Mouse (Mus musculus): Measurements from ENCODE around the gene Aasdh. TPM values are rescaled to one million over a fixed set of nuclear protein-coding genes. Genes with fewer than 3 reads are reported as not detected.
"Not testable (repeated sequence)": the region's sequence is repeated elsewhere in the genome, so short reads cannot be mapped to it uniquely, and the experiment has no call there.

Gene Aasdh
- polyA plus RNA-seq, 1 experiment from 2014 or later, result 10.6 TPM

- DNase-seq (ENCODE audit: low spot score), result no peak
- WGBS, result 78% methylated on average over 4 of the region's 4 CpGs
Measured at GRCm38 (mm10) chr5:76922833-76923232, 17.5 kb upstream of the Aasdh start.

GRCm38 (mm10) chr5:76912522-76912921 is 7.2 kb upstream of the Aasdh start:
- H3K4me3 ChIP-seq (replicated peaks; ENCODE audit: low read depth, low read length); H3K4me2 ChIP-seq (ENCODE audit: low read length); H3K27ac ChIP-seq; H3K9me3 ChIP-seq (replicated peaks; ENCODE audit: low read length); H3K27me3 ChIP-seq (ENCODE audit: insufficient read depth, low read length); H3K4me1 ChIP-seq (replicated peaks; ENCODE audit: insufficient read depth, low read length); DNase-seq (ENCODE audit: low spot score); ATAC-seq (replicated peaks; ENCODE audit: low FRiP score, low read depth); H3K9ac ChIP-seq (ENCODE audit: low read depth, low read length): not testable (repeated sequence)
- WGBS, result 93% methylated on average over 5 of the region's 5 CpGs
- H3K36me3 ChIP-seq (ENCODE audit: insufficient read depth, low read length), result peaks cover 22% of the 10 kb centered on the region

More at GRCm38 (mm10) chr5:76922833-76923232, 17.5 kb upstream of the Aasdh start:
- 0 out of 2 replicates have a peak, but pooled peaks cover 4% of the 10 kb centered on the region for H3K9me3 ChIP-seq (replicated peaks; ENCODE audit: low read length)
- no peak for ATAC-seq (replicated peaks; ENCODE audit: low FRiP score, low read depth)
- TF ChIP-seq CTCF (IDR thresholded peaks at IDR 0.05; ENCODE audit: low read depth), result no peak
- no peaks in the 10 kb centered on the region for H3K4me1 ChIP-seq (replicated peaks; ENCODE audit: insufficient read depth, low read length)
- no peak overlapping the region for H3K4me2 ChIP-seq (ENCODE audit: low read length)
- H3K9ac ChIP-seq (ENCODE audit: low read depth, low read length), result no peak overlapping the region
- H3K36me3 ChIP-seq (ENCODE audit: insufficient read depth, low read length), result peaks cover 42% of the 10 kb centered on the region
- H3K27me3 ChIP-seq (ENCODE audit: insufficient read depth, low read length), result no peaks in the 10 kb centered on the region
- peak overlapping the region; percentile 40; the same call in 1 of the 2 replicates for H3K27ac ChIP-seq
- H3K4me3 ChIP-seq (replicated peaks; ENCODE audit: low read depth, low read length), result no peak overlapping the region

- Histone ChIP-seq H3K4me1 (replicated peaks; ENCODE audit: insufficient read depth, low read length) (peaks cover 4% of the 10 kb centered on the region; the same call in 1 of the 2 replicates), H3K9me3 (replicated peaks; ENCODE audit: low read length) (no peaks in the 10 kb centered on the region), H3K27me3 (ENCODE audit: insufficient read depth, low read length) (no peaks in the 10 kb centered on the region), H3K27ac (no peak overlapping the region), H3K9ac (ENCODE audit: low read depth, low read length) (no peak overlapping the region), H3K36me3 (ENCODE audit: insufficient read depth, low read length) (peaks cover 19% of the 10 kb centered on the region), H3K4me2 (ENCODE audit: low read length) (no peak overlapping the region), H3K4me3 (replicated peaks; ENCODE audit: low read depth, low read length) (no peak overlapping the region)
- DNase-seq (ENCODE audit: low spot score) (no peak), ATAC-seq (replicated peaks; ENCODE audit: low FRiP score, low read depth) (no peak)
- WGBS, result 83% methylated on average over 3 of the region's 3 CpGs
- TF ChIP-seq CTCF (IDR thresholded peaks at IDR 0.05; ENCODE audit: low read depth), result no peak
Measured at GRCm38 (mm10) chr5:76910807-76911206, 5.5 kb upstream of the Aasdh start.

GRCm38 (mm10) chr5:76906155-76906499 is 813 bp upstream of the Aasdh start:
- Histone ChIP-seq H3K4me3 (replicated peaks; ENCODE audit: low read depth, low read length) (peak overlapping the region; percentile 74), H3K27ac (peak overlapping the region; percentile 90), H3K9ac (ENCODE audit: low read depth, low read length) (peak overlapping the region; percentile 82), H3K27me3 (ENCODE audit: insufficient read depth, low read length) (no peaks in the 10 kb centered on the region), H3K9me3 (replicated peaks; ENCODE audit: low read length) (no peaks in the 10 kb centered on the region), H3K36me3 (ENCODE audit: insufficient read depth, low read length) (no peaks in the 10 kb centered on the region), H3K4me1 (replicated peaks; ENCODE audit: insufficient read depth, low read length) (peaks cover 4% of the 10 kb centered on the region; the same call in 1 of the 2 replicates), H3K4me2 (ENCODE audit: low read length) (peak overlapping the region; percentile 84)
- ATAC-seq (replicated peaks; ENCODE audit: low FRiP score, low read depth), result no peak
- 45% methylated on average over 3 of the region's 3 CpGs for WGBS
- no peak for DNase-seq (ENCODE audit: low spot score)
- no peak for TF ChIP-seq CTCF (IDR thresholded peaks at IDR 0.05; ENCODE audit: low read depth)

GRCm38 (mm10) chr5:76904713-76905404 is 455 bp downstream of the Aasdh start:
- H3K27ac ChIP-seq, result peak overlapping the region; percentile 90
- H3K4me3 ChIP-seq (replicated peaks; ENCODE audit: low read depth, low read length), result peak overlapping the region; percentile 74
- no peaks in the 10 kb centered on the region for H3K36me3 ChIP-seq (ENCODE audit: insufficient read depth, low read length)
- H3K9me3 ChIP-seq (replicated peaks; ENCODE audit: low read length), result no peaks in the 10 kb centered on the region
- WGBS, result under 1% methylated on average over 19 of the region's 19 CpGs
- peaks cover 4% of the 10 kb centered on the region; the same call in 1 of the 2 replicates for H3K4me1 ChIP-seq (replicated peaks; ENCODE audit: insufficient read depth, low read length)
- H3K27me3 ChIP-seq (ENCODE audit: insufficient read depth, low read length), result no peaks in the 10 kb centered on the region
- TF ChIP-seq CTCF (IDR thresholded peaks at IDR 0.05; ENCODE audit: low read depth), result no peak
- H3K9ac ChIP-seq (ENCODE audit: low read depth, low read length), result peak overlapping the region; percentile 82
- ATAC-seq (replicated peaks; ENCODE audit: low FRiP score, low read depth), result no peak
- no peak for DNase-seq (ENCODE audit: low spot score)
- peak overlapping the region; percentile 84 for H3K4me2 ChIP-seq (ENCODE audit: low read length)

GRCm38 (mm10) chr5:76902131-76902530 is 3.2 kb downstream of the Aasdh start:
- no peak for DNase-seq (ENCODE audit: low spot score)
- H3K4me2 ChIP-seq (ENCODE audit: low read length), result no peak overlapping the region
- H3K4me1 ChIP-seq (replicated peaks; ENCODE audit: insufficient read depth, low read length), result peaks cover 4% of the 10 kb centered on the region; the same call in 1 of the 2 replicates
- no peaks in the 10 kb centered on the region for H3K27me3 ChIP-seq (ENCODE audit: insufficient read depth, low read length)
- no peaks in the 10 kb centered on the region for H3K36me3 ChIP-seq (ENCODE audit: insufficient read depth, low read length)
- TF ChIP-seq CTCF (IDR thresholded peaks at IDR 0.05; ENCODE audit: low read depth), result no peak
- no peak overlapping the region for H3K27ac ChIP-seq
- no peak for ATAC-seq (replicated peaks; ENCODE audit: low FRiP score, low read depth)
- no peaks in the 10 kb centered on the region for H3K9me3 ChIP-seq (replicated peaks; ENCODE audit: low read length)
- WGBS, result 81% methylated on average over 4 of the region's 4 CpGs
- H3K9ac ChIP-seq (ENCODE audit: low read depth, low read length), result no peak overlapping the region
- no peak overlapping the region for H3K4me3 ChIP-seq (replicated peaks; ENCODE audit: low read depth, low read length)

All from kidney, postnatal 0 days (tissue).